Mouse (Mus musculus) heart, adult 2 months (tissue): ENCODE results near the gene Ppp1r18. TPM values are rescaled to one million over a fixed set of nuclear protein-coding genes. Genes with fewer than 3 reads are reported as not detected.

Source experiments
- DNase-seq, 2 experiments: peaks; one replicate each; pipeline ENCODE4 v3.0.0; 2021
- H3K27ac ChIP-seq: fragments of 200-600 bp; 2 replicates; pipeline ENCODE4 v1.8.1; 2022
- H3K27me3 ChIP-seq: fragments of 200-500 bp; 2 replicates; pipeline ENCODE4 v1.6.1; 2012; ENCODE audit warnings: mild to moderate bottlenecking, low read length, inconsistent platforms, mixed read lengths; ENCODE audit not compliant: control insufficient read depth, insufficient read depth
- H3K36me3 ChIP-seq: fragments of 200-500 bp; 2 replicates; pipeline ENCODE4 v1.6.1; 2012; ENCODE audit warnings: low read length, inconsistent platforms; ENCODE audit not compliant: control insufficient read depth, insufficient read depth
- H3K4me1 ChIP-seq: fragments of 200-500 bp; 2 replicates; pipeline ENCODE4 v1.6.1; 2011; ENCODE audit warnings: low read length; ENCODE audit not compliant: control insufficient read depth, insufficient read depth
- H3K4me3 ChIP-seq: fragments of 200-600 bp; 2 replicates; pipeline ENCODE4 v1.8.1; 2022
- H3K79me2 ChIP-seq: fragments of 200-500 bp; replicated peaks from 2 replicates; pipeline ENCODE4 v1.6.1; 2012; ENCODE audit warnings: mild to moderate bottlenecking, inconsistent platforms, low read length, moderate library complexity, mixed read lengths; ENCODE audit not compliant: control insufficient read depth, insufficient read depth
- H3K9ac ChIP-seq: fragments of 200-500 bp; 2 replicates; pipeline ENCODE4 v1.6.1; 2012; ENCODE audit warnings: low read depth, mild to moderate bottlenecking, control low read depth, inconsistent platforms, low read length, mixed read lengths
- CTCF ChIP-seq: fragments of 200-600 bp; IDR thresholded peaks from 2 replicates; pipeline ENCODE4 v1.8.1; 2022; ENCODE audit warnings: antibody characterized with exemption, mild to moderate bottlenecking, moderate library complexity
- EP300 ChIP-seq: fragments of 200-500 bp; IDR thresholded peaks from 2 replicates; pipeline ENCODE4 v1.6.1; 2011; ENCODE audit warnings: low read depth, low read length, control low read depth; ENCODE audit not compliant: insufficient read depth
- POLR2A ChIP-seq: fragments of 200-500 bp; IDR thresholded peaks from 2 replicates; pipeline ENCODE4 v1.6.1; 2011; ENCODE audit warnings: mild to moderate bottlenecking, low read depth, low read length, control low read depth; ENCODE audit not compliant: insufficient read depth
- WGBS: fragments of 180-500 bp; shearing (Covaris S2); methylation state at CpG from one replicate; pipeline ENCODE4 v1.1.7; 2018; 5-methylcytosine and 5-hydroxymethylcytosine counted together
- intact Hi-C: fragments of 180-260 bp; cut with DNase I; formaldehyde crosslinking; loops from one replicate; pipeline ENCODE4 v1.15.1; 2025
- polyA plus RNA-seq: library from polyadenylated mRNA; depleted of rRNA; stranded (reverse); fragments of >200 nt; gene quantifications from 2 replicates; pipeline ENCODE4 v1.2.3, GENCODE M21; 2012
- total RNA-seq, 2 experiments: library from RNA; stranded (reverse); gene quantifications; 2 replicates each; pipeline ENCODE4 v1.2.3; 2021

Ppp1r18 gene
- total and polyA plus RNA-seq, 3 experiments = 12.8 to 21.3 (median 18.6) TPM

DNA sequence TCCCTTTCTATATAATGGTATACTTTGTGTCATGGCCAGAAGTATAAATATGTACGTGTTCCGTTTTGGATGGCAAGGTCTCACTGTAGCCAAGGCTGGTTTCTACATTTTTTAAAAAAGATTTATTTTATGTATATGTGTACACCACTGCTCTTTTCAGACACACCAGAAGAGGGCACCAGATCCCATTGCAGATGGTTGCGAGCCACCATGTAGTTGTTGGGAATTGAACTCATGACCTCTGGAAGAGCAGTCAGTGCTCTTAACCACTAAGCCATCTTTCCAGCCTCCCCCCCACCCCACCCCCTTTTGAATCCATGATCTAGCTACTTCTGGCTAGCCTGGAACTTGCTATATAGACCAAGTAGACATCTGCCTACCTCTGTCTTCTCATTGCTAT lies 21.9 kb upstream of the Ppp1r18 start:
- Histone ChIP-seq H3K9ac (no peak overlapping the region), H3K27ac (no peak overlapping the region), H3K27me3 (no peaks in the 10 kb centered on the region), H3K36me3 (no peaks in the 10 kb centered on the region), H3K4me3 (no peak overlapping the region), H3K4me1 (peaks cover 3% of the 10 kb centered on the region; the same call in 1 of the 2 replicates), H3K79me2 (no peaks in the 10 kb centered on the region)
- TF ChIP-seq CTCF (peak; percentile 62), POLR2A (no peak)
- intact Hi-C loops = no loop called here
- DNase-seq = no peak
- 92% methylated on average over 3 of the region's 3 CpGs for WGBS

GRCm38 (mm10) chr17:35848112-35848511 lies 17.3 kb upstream of the Ppp1r18 start:
- Histone ChIP-seq H3K9ac (no peak overlapping the region), H3K79me2 (no peaks in the 10 kb centered on the region), H3K27me3 (no peaks in the 10 kb centered on the region), H3K4me3 (no peak overlapping the region), H3K36me3 (no peaks in the 10 kb centered on the region), H3K27ac (no peak overlapping the region), H3K4me1 (no peaks in the 10 kb centered on the region)
- intact Hi-C loops = no loop called here
- DNase-seq = no peak
- 39% methylated on average over 1 of the region's 1 CpGs for WGBS
- TF ChIP-seq EP300 (0 out of 2 replicates have a peak, but pooled peaks have one; percentile 34), POLR2A (no peak), CTCF (peak; percentile 60)

DNA sequence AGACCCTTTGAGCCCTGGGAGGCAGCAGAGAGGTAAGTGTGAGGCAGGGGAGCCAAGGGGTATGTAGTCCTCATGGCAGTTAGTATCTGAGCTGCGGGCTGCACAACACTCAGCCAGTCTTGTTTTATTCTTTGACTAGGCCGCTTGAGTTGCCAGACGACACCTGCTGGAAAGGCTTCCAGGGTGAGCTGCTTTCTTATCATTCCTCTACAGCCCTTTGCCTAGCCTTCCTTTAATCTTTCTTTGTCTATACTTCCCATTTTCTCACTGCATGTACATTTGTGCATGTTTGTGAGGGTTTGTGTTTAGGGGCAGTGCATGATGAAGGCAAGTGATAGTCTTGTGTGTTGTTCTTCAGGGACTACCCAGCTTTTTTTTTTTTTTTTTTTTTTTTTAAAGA lies 14.4 kb upstream of the Ppp1r18 start:
- H3K36me3 ChIP-seq = no peaks in the 10 kb centered on the region
- no peak for DNase-seq
- intact Hi-C loops = no loop called here

GRCm38 (mm10) chr17:35859371-35859770 lies 6.0 kb upstream of the Ppp1r18 start:
- Histone ChIP-seq H3K79me2 (no peaks in the 10 kb centered on the region), H3K27me3 (no peaks in the 10 kb centered on the region), H3K27ac (no peak overlapping the region), H3K9ac (no peak overlapping the region), H3K36me3 (no peaks in the 10 kb centered on the region), H3K4me1 (peaks cover 1% of the 10 kb centered on the region; the same call in 1 of the 2 replicates), H3K4me3 (no peak overlapping the region)
- TF ChIP-seq CTCF (no peak), POLR2A (no peak), EP300 (no peak)
- intact Hi-C loops = no loop called here
- no peak for DNase-seq
- 91% methylated on average over 1 of the region's 1 CpGs for WGBS

More for the DNA sequence above, 14.4 kb upstream of the Ppp1r18 start:
- H3K9ac ChIP-seq = no peak overlapping the region
- no peaks in the 10 kb centered on the region for H3K79me2 ChIP-seq
- no peaks in the 10 kb centered on the region for H3K27me3 ChIP-seq
- no peaks in the 10 kb centered on the region for H3K4me1 ChIP-seq
- no peak overlapping the region for H3K4me3 ChIP-seq
- WGBS = 89% methylated on average over 3 of the region's 3 CpGs
- no peak overlapping the region for H3K27ac ChIP-seq
- TF ChIP-seq CTCF = no peak
- TF ChIP-seq EP300 = no peak
- no peak for TF ChIP-seq POLR2A

GRCm38 (mm10) chr17:35859835-35860234 lies 5.6 kb upstream of the Ppp1r18 start:
- Histone ChIP-seq H3K36me3 (no peaks in the 10 kb centered on the region), H3K4me3 (no peak overlapping the region), H3K27me3 (no peaks in the 10 kb centered on the region), H3K9ac (no peak overlapping the region), H3K79me2 (no peaks in the 10 kb centered on the region), H3K4me1 (peaks cover 5% of the 10 kb centered on the region), H3K27ac (no peak overlapping the region)
- TF ChIP-seq CTCF = no peak
- no peak for TF ChIP-seq EP300
- TF ChIP-seq POLR2A = no peak
- DNase-seq = no peak
- intact Hi-C loops = no loop called here
- 56% methylated on average over 2 of the region's 2 CpGs for WGBS

DNA sequence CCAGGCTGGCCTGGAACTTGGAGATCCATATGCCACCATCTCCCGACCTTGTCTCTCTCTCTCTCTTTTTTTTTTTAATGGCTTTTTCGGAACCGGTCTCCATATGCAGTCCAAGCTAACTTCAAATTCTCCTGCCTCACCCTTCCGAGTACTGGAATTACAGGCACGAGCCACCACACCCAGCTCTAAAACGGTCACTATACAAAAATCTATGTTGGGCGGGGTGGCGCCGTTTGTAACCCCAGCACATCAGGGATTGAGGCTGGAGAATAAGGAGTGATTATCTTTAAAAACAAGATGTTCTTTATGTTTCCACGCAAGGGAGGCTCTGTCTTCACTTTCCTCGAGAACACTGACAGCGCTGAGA lies 4.6 kb upstream of the Ppp1r18 start:
- Histone ChIP-seq H3K4me3 (peak overlapping the region; percentile 99), H3K27me3 (no peaks in the 10 kb centered on the region), H3K4me1 (peaks cover 7% of the 10 kb centered on the region), H3K27ac (peak overlapping the region; percentile 88), H3K9ac (peak overlapping the region; percentile 83; the same call in 1 of the 2 replicates), H3K79me2 (no peaks in the 10 kb centered on the region), H3K36me3 (no peaks in the 10 kb centered on the region)
- no peak for TF ChIP-seq EP300
- TF ChIP-seq CTCF = no peak
- TF ChIP-seq POLR2A = no peak
- intact Hi-C loops = loop anchor here (1.0 kb wide), 1 partner anchor 11 kb away; no protein-coding TSS in a partner anchor
- WGBS = 5% methylated on average over 12 of the region's 12 CpGs
- no peak for DNase-seq
